Mouse (Mus musculus) heart, embryonic 10.5 days (tissue): ENCODE measurements around the gene Zgrf1. TPM values are rescaled to one million over a fixed set of nuclear protein-coding genes. Genes with fewer than 3 reads are reported as not detected.

ENCODE experiments used
- DNase-seq: peaks from one replicate; pipeline ENCODE4 v3.0.0-alpha.2; 2017; ENCODE audit warnings: low spot score
- H3K27ac ChIP-seq: fragments of 300-500 bp; sonication (generic); 2 replicates; pipeline ENCODE4 v1.5.1; 2016; ENCODE audit warnings: mild to moderate bottlenecking
- H3K27me3 ChIP-seq: fragments of 300-500 bp; sonication (generic); 2 replicates; pipeline ENCODE4 v1.6.1; 2016; ENCODE audit warnings: mild to moderate bottlenecking; ENCODE audit not compliant: poor library complexity, insufficient read depth, severe bottlenecking
- H3K36me3 ChIP-seq: fragments of 300-500 bp; sonication (generic); 2 replicates; pipeline ENCODE4 v1.6.1; 2016; ENCODE audit warnings: mild to moderate bottlenecking, moderate library complexity
- H3K4me1 ChIP-seq: fragments of 300-500 bp; sonication (generic); 2 replicates; pipeline ENCODE4 v1.6.1; 2016; ENCODE audit warnings: mild to moderate bottlenecking
- H3K4me3 ChIP-seq: fragments of 300-500 bp; sonication (generic); 2 replicates; pipeline ENCODE4 v1.5.1; 2016; ENCODE audit warnings: mild to moderate bottlenecking, moderate library complexity
- H3K9me3 ChIP-seq: fragments of 300-500 bp; sonication (generic); 2 replicates; pipeline ENCODE4 v1.6.1; 2016; ENCODE audit warnings: mild to moderate bottlenecking, moderate library complexity
- WGBS: fragments of 180-500 bp; shearing (Covaris S2); methylation state at CpG from one replicate; pipeline ENCODE4 v1.1.7; 2016; 5-methylcytosine and 5-hydroxymethylcytosine counted together
- polyA plus RNA-seq: library from polyadenylated mRNA; unstranded; fragments of >200 nt; fragmentation: Nextera tagmentation; extraction: Ambion mirVana; gene quantifications from 2 replicates; pipeline ENCODE4 v1.2.1, GENCODE M21; 2016

The Zgrf1 gene
- polyA plus RNA-seq, 1 experiment from 2014 or later: 13.4 TPM

- no peak overlapping the region for H3K4me3 ChIP-seq
- H3K27me3 ChIP-seq: no peaks in the 10 kb centered on the region
- 94% methylated on average over 2 of the region's 2 CpGs for WGBS
- DNase-seq: no peak
- no peaks in the 10 kb centered on the region for H3K9me3 ChIP-seq
- no peak overlapping the region for H3K27ac ChIP-seq
- H3K36me3 ChIP-seq: peaks cover 63% of the 10 kb centered on the region
- H3K4me1 ChIP-seq: no peaks in the 10 kb centered on the region
Measured at GRCm38 (mm10) chr3:127608109-127608508, 54.8 kb downstream of the Zgrf1 start.

DNA sequence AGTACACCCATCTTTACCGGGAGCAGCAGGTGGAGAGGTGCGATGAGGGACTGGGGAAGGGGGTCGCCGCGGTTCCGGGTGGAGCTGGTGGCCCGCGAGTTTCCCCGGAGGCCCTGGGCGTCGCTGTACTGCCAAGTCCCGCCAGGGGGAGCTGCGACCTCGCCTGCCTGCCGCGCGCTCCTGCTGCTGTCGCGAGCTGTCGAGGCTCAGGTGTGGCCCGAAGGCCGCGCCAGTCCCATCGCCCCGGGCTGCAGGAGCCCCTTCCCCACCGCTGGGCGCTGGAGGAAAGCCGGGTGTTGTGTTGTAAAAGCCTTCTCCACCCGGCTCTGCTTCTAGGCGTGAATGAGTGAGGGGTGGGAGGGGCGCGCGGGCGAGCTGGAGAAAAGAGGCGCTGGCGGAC is 72.0 kb downstream of the Zgrf1 start:
- peak overlapping the region; percentile 58 for H3K4me3 ChIP-seq
- peaks cover 71% of the 10 kb centered on the region for H3K27me3 ChIP-seq
- H3K36me3 ChIP-seq: no peaks in the 10 kb centered on the region
- DNase-seq: peak; percentile 83
- H3K4me1 ChIP-seq: peaks cover 14% of the 10 kb centered on the region; the same call in 1 of the 2 replicates
- H3K9me3 ChIP-seq: no peaks in the 10 kb centered on the region
- no peak overlapping the region for H3K27ac ChIP-seq
- under 1% methylated on average over 36 of the region's 36 CpGs for WGBS

DNA sequence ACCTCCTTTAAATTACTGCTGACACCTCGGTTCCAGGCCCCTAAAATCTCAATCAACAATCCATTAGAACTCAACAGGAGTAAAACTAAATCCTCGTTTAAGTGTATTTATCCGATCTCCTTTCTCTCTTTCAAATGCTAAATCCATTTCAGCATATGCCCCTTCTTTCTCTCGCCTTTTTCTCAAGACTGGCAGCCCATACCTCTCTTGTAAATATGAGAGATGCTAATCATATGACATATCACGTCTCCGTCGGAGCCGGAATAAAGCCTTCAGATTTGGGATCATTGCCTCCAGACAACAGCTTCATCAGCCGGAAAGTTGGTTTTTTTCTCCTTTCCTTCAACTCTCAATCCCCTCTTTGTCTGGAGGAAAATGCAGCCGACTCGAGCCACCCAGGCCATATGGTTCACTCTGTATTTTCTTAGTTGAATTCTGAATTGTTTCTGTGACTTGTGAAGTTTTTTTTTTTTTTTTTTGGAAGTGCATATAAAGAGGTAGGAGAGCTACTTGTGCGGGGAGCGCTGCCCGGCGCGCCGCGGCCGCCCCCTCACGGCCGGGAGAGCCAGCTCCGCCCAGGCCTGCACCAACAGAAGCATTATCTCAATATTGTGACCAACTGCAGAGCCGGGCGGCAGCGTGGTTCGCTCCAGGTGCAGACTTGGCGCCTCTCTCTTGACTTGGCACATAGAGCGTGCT is 72.6 kb downstream of the Zgrf1 start:
- Histone ChIP-seq H3K27me3 (peaks cover 77% of the 10 kb centered on the region), H3K36me3 (no peaks in the 10 kb centered on the region), H3K4me1 (peaks cover 14% of the 10 kb centered on the region; the same call in 1 of the 2 replicates), H3K27ac (no peak overlapping the region), H3K4me3 (peak overlapping the region; percentile 58), H3K9me3 (no peaks in the 10 kb centered on the region)
- no peak for DNase-seq
- WGBS: under 1% methylated on average over 28 of the region's 28 CpGs

GRCm38 (mm10) chr3:127626524-127626923 is 73.2 kb downstream of the Zgrf1 start:
- DNase-seq: no peak
- Histone ChIP-seq H3K4me1 (peaks cover 14% of the 10 kb centered on the region; the same call in 1 of the 2 replicates), H3K4me3 (no peak overlapping the region), H3K36me3 (no peaks in the 10 kb centered on the region), H3K9me3 (no peaks in the 10 kb centered on the region), H3K27ac (no peak overlapping the region), H3K27me3 (peaks cover 83% of the 10 kb centered on the region)
- 11% methylated on average over 3 of the region's 3 CpGs for WGBS

GRCm38 (mm10) chr3:127627151-127627955 is 74.1 kb downstream of the Zgrf1 start:
- Histone ChIP-seq H3K36me3 (no peaks in the 10 kb centered on the region), H3K4me1 (peaks cover 17% of the 10 kb centered on the region), H3K9me3 (no peaks in the 10 kb centered on the region), H3K27ac (no peak overlapping the region), H3K27me3 (peaks cover 92% of the 10 kb centered on the region), H3K4me3 (peak overlapping the region; percentile 23)
- 1% methylated on average over 28 of the region's 28 CpGs for WGBS
- no peak for DNase-seq

DNA sequence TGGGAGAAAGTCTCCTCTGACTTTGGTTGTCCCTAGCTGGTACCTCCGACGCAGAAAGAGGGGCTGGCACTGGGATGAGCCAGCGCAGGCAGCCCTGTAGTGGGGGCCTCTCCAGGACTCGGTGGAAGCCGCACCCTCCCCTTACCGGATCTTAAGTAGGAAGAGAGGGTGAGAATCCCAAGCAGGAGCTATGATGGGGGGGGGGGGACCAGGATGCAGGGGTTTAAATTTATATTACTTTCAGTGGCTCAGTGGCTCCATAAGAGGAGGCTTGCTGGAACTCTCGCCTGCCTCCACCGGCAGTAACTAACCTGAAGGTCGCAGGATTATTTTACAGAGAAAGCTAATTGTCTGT is 74.6 kb downstream of the Zgrf1 start:
- WGBS: under 1% methylated on average over 9 of the region's 9 CpGs
- Histone ChIP-seq H3K27ac (no peak overlapping the region), H3K4me3 (peak overlapping the region; percentile 23), H3K4me1 (peaks cover 22% of the 10 kb centered on the region), H3K27me3 (peaks cover 96% of the 10 kb centered on the region), H3K36me3 (no peaks in the 10 kb centered on the region), H3K9me3 (no peaks in the 10 kb centered on the region)
- no peak for DNase-seq

- Histone ChIP-seq H3K4me3 (0 out of 2 replicates have a peak overlapping the region, but pooled peaks have one; percentile 19), H3K4me1 (peaks cover 29% of the 10 kb centered on the region), H3K27me3 (peaks cover 96% of the 10 kb centered on the region), H3K9me3 (no peaks in the 10 kb centered on the region), H3K27ac (no peak overlapping the region), H3K36me3 (no peaks in the 10 kb centered on the region)
- no peak for DNase-seq
- 1% methylated on average over 37 of the region's 37 CpGs for WGBS
Measured at GRCm38 (mm10) chr3:127628311-127629184, 75.3 kb downstream of the Zgrf1 start.

DNA sequence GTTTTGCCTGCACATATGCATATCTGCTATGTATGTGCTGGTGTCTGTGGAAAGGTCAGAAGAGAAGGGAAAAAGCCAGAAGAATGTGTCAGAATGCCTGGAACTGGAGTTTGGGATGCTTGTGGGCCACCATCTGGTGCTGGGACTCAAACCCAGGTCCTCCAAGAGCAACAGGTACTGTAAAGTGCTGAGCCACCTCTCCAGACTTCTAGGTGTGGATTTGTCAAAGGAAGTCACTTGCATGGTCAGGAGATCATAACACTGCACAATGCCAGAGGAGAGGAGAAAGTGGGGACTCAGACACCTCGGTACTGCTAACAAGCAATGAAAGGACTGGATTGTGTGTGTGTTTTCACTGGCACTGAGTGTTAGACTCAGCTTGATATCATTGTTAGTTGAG is 76.9 kb downstream of the Zgrf1 start:
- Histone ChIP-seq H3K27ac (no peak overlapping the region), H3K36me3 (no peaks in the 10 kb centered on the region), H3K4me1 (peaks cover 40% of the 10 kb centered on the region), H3K9me3 (no peaks in the 10 kb centered on the region), H3K4me3 (no peak overlapping the region), H3K27me3 (peaks cover 98% of the 10 kb centered on the region)
- WGBS: 7% methylated on average over 1 of the region's 1 CpGs
- DNase-seq: no peak

DNA sequence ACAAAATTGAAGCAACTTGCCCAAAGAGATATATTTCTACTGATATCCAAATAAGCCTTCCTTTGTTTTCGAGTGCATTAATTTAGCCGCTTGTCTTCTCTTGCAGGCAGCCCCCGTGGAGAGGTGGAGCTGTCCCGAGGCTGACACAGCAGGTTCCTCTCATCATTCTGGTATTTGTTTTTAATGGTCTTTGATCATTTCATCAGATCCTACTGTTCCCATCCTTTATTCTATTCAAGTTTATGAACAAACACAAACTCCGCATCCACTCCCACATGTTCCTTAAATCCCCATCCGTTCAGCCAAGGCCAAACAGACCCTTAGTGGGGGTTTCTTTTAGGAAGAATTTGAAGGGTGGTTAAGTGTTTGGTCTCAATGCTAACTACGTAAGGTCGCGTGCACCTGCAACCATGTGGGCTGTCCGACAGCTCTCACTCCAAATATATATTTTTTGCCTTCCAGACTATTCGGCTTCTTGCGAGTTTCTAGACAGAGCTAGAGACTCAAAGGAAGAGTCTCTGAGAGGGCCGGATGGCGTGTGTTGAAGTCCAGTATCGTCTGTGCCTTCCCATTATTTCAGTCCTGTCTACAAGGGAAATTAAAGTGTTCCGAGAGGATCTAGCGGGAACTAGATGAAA is 77.6 kb downstream of the Zgrf1 start:
- Histone ChIP-seq H3K4me1 (peaks cover 34% of the 10 kb centered on the region), H3K27me3 (peaks cover 98% of the 10 kb centered on the region), H3K9me3 (no peaks in the 10 kb centered on the region), H3K4me3 (no peak overlapping the region), H3K27ac (no peak overlapping the region), H3K36me3 (no peaks in the 10 kb centered on the region)
- DNase-seq: no peak
- 5% methylated on average over 17 of the region's 17 CpGs for whole genome bisulfite sequencing

GRCm38 (mm10) chr3:127631582-127631981 is 78.3 kb downstream of the Zgrf1 start:
- Histone ChIP-seq H3K27me3 (peaks cover 98% of the 10 kb centered on the region), H3K4me3 (no peak overlapping the region), H3K9me3 (no peaks in the 10 kb centered on the region), H3K27ac (no peak overlapping the region), H3K4me1 (peaks cover 34% of the 10 kb centered on the region), H3K36me3 (no peaks in the 10 kb centered on the region)
- 1% methylated on average over 10 of the region's 10 CpGs for WGBS
- no peak for DNase-seq

DNA sequence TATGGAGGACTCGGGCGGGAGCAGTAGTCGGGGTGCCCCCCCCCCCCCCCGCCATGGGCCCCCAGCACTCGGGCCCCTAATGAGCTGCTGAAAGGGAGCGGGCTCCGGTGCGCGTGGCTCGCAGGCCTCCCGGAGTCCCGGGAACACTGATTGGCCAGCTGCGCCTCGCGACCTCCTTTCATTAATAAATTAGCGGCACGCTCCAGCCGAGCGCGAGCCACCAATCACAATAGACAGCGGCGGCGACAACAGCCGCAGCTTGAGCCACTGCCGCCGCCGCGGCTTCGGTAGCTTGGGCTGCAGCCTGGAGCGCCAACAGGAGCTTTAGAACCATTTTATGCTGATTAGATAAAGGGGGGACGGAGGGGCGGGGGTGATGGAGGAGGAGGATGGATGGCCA is 79.2 kb downstream of the Zgrf1 start:
- DNase-seq: no peak
- under 1% methylated on average over 31 of the region's 32 CpGs for WGBS

More for the DNA sequence above, 79.2 kb downstream of the Zgrf1 start:
- peak overlapping the region; percentile 61 for H3K4me3 ChIP-seq
- peaks cover 98% of the 10 kb centered on the region for H3K27me3 ChIP-seq
- no peak overlapping the region for H3K27ac ChIP-seq
- no peaks in the 10 kb centered on the region for H3K36me3 ChIP-seq
- H3K4me1 ChIP-seq: peaks cover 32% of the 10 kb centered on the region
- no peaks in the 10 kb centered on the region for H3K9me3 ChIP-seq
